Mouse (Mus musculus) pancreas, adult 10 weeks (tissue): ENCODE measurements around the gene Tyrobp. TPM values are rescaled to one million over a fixed set of nuclear protein-coding genes. Genes with fewer than 3 reads are reported as not detected.

ENCODE experiments used
- polyA plus RNA-seq: library from polyadenylated mRNA; stranded (reverse); fragments of 350-450 nt; fragmentation: Illumina TruSeq; extraction: RNeasy Lipid Tissue Mini Kit (QIAGEN cat#74804); gene quantifications from one replicate; pipeline ENCODE4 v1.2.3, GENCODE M21; 2015; ENCODE audit warnings: low read depth, low replicate concordance; ENCODE audit not compliant: insufficient read depth

Gene Tyrobp
- 19.8 TPM for polyA plus RNA-seq

GRCm38 (mm10) chr7:30413596-30413995, at the start of gene Tyrobp:
Tyrobp (plus strand) TSS chr7:30413760.

DNA sequence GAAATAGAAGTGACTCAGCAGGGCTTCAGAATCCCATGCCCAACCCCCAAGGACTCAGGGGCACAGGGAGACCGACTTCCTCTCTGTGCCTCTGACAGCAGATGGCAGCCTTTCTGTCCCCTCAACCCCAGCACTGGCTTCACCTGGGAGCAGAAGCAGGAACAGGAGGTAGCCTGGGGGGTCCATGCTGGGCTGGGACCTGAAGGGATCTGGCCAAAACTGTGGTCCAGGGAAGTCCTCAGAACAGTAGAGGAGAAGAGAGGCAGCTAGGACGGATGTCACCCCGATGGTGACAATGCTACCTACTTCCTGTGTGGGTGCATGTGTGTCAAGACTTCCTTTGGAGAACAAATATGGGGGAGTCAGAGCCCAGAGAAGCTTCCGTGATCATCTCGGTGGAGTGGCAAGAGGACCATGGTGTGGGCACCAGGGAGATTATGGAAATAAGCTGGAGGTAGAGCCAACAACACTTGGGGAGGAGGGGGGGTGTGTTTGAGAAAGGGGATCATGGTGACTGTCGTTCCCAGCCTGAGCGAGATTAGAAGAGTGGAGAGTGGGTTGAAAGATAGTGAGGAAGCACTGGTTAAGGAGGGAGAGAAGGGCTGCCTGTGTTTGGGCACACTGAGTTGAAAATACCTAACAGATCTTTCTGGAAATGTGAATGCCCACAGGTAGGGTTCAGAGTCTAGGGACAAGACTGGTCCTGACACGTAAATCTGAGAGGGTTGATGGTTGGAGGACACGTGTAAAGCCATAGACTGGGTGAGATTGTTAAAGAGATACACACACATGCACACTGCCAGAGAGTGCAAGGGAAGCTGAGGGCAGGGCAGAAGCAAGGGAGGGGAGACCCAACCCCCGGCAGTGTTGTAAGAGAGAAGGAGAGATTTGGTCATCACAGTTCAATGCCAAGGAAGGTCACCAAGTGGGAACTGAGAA, 6.3 kb downstream of the Tyrobp start, which contains the start of gene Hcst:
Gene Hcst, minus strand, starts transcription at position 294 of the 939 bp plus-strand sequence.

GRCm38 (mm10) chr7:30421175-30421889, 7.8 kb downstream of the Tyrobp start, which contains the start of gene Nfkbid:
Nfkbid (plus strand) TSS chr7:30421732.

DNA sequence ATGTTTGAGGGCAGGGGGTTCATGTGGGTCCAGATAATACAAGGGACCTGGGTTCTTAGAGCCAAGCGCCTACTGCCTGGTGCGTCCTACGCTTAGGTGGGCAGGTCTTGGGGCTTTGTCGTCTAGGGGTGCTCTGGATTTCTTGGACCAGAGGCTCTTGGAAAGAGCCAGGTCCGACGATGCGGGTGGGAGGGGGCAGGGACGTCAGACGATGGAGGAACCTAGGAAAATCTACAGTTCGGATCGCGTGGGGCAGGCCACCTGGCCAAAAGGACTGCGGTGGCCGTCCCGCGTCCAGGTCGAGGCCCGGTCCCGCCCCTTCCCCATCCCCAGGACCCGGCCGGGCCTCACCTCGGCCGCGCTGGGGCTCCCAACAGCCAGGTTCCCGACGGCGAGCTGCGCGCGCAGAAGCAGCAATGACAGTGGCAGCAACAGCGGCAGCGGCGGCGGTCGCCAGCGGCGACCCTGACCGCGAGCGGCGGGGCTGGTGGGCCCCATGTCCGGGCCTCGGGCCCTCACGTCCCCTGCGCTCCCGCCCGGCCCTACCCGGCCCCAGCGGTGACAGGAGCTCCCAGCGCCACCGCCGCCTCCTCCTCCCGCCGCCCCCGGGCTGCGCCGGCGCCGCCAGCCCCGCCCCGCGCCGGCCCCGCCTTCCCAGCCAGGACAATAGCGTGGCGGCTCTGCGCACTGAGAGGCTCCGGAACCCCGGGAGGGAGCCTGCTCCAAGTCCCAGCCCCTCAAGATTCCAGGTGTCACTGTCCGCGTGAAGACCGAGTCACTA, 31.6 kb downstream of the Tyrobp start, which contains the start of gene Aplp1:
Gene Aplp1, minus strand, starts transcription at position 565 of the 781 bp plus-strand sequence.

DNA sequence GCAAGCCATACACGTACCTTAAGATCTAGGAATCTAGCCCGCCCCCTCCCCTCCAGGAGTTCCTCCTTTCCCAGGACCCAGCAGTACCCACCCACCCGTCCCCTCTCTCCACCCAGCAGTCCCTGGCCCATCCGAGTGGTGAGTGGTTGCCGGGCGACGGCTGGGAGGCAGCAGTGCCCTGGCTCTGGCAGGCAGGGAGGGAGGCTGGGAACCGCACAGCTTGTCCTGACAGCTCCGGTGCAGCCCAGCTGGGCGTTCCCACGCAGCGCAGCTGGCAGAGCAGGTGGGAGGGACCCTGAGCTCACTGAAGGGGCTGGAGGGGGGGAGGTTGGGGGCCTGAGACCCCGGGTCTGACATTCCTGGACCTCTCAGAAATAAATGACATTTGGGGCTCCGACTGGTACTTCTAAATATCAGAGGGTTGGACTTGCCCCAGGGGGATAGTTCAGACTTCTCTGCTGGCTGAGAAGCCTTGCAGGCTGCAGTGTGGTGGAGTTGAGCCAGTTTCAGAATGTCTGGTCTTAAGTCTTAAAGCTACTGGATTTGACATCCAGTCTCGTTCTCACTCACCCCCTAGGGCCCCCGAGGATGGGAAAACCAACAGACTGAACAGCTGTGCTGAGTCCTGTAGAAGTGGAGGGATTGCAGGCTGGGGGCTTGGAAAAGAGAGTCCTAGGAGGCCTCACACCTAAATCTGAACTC, 44.2 kb downstream of the Tyrobp start, which contains the start of the genes Kirrel2 and Nphs1:
Gene Kirrel2, minus strand, starts transcription at position 62 of the 702 bp plus-strand sequence.
Gene Nphs1, plus strand, starts transcription at position 687 of the 702 bp plus-strand sequence.

Other genes with a start within 250 kb of the Tyrobp start
- gene Zfp146, start 244.0 kb upstream of the Tyrobp start, polyA plus RNA-seq = 8.6 TPM
- 5.2 TPM for gene Cox7a1, start 229.6 kb upstream of the Tyrobp start, polyA plus RNA-seq
- gene Capns1, start 214.9 kb upstream of the Tyrobp start, polyA plus RNA-seq = 105 TPM
- 17.6 TPM for gene Polr2i, start 181.8 kb upstream of the Tyrobp start, polyA plus RNA-seq
- gene Tbcb, start 181.5 kb upstream of the Tyrobp start, polyA plus RNA-seq = 22.9 TPM
- gene Ovol3, start 178.0 kb upstream of the Tyrobp start, polyA plus RNA-seq = not detected
- gene Thap8, start 133.7 kb upstream of the Tyrobp start, polyA plus RNA-seq = not detected
- 1.3 TPM for gene Wdr62, start 133.3 kb upstream of the Tyrobp start, polyA plus RNA-seq
- 6.7 TPM for gene Clip3, start 122.0 kb upstream of the Tyrobp start, polyA plus RNA-seq
- 10.9 TPM for gene Alkbh6, start 105.0 kb upstream of the Tyrobp start, polyA plus RNA-seq
- 122 TPM for gene Syne4, start 99.0 kb upstream of the Tyrobp start, polyA plus RNA-seq
- gene E130208F15Rik, start 92.0 kb upstream of the Tyrobp start, polyA plus RNA-seq = not detected
- 3.9 TPM for gene Sdhaf1, start 89.9 kb upstream of the Tyrobp start, polyA plus RNA-seq
- gene Lrfn3, start 51.0 kb upstream of the Tyrobp start, polyA plus RNA-seq = 2.2 TPM
- not detected for gene Hcst, start 6.1 kb downstream of the Tyrobp start, polyA plus RNA-seq
- gene Nfkbid, start 8.0 kb downstream of the Tyrobp start, polyA plus RNA-seq = 0.81 TPM
- 34.1 TPM for gene Aplp1, start 31.8 kb downstream of the Tyrobp start, polyA plus RNA-seq
- gene Kirrel2, start 43.9 kb downstream of the Tyrobp start, polyA plus RNA-seq = 2.1 TPM
- 42.1 TPM for gene Nphs1, start 44.6 kb downstream of the Tyrobp start, polyA plus RNA-seq
- not detected for gene Prodh2, start 79.9 kb downstream of the Tyrobp start, polyA plus RNA-seq
- 2.0 TPM for gene Arhgap33, start 121.3 kb downstream of the Tyrobp start, polyA plus RNA-seq
- gene Hspb6, start 138.4 kb downstream of the Tyrobp start, polyA plus RNA-seq = 4.7 TPM
- gene Proser3, start 138.5 kb downstream of the Tyrobp start, polyA plus RNA-seq = 3.7 TPM
- 63.0 TPM for gene Lin37, start 146.1 kb downstream of the Tyrobp start, polyA plus RNA-seq
- 5.9 TPM for gene U2af1l4, start 149.5 kb downstream of the Tyrobp start, polyA plus RNA-seq
- gene Gm49396, start 149.6 kb downstream of the Tyrobp start, polyA plus RNA-seq = 6.8 TPM
- 57.9 TPM for gene Psenen, start 149.9 kb downstream of the Tyrobp start, polyA plus RNA-seq
- 8.7 TPM for gene Igflr1, start 151.7 kb downstream of the Tyrobp start, polyA plus RNA-seq
- gene Kmt2b, start 175.0 kb downstream of the Tyrobp start, polyA plus RNA-seq = 13.3 TPM
- gene Zbtb32, start 185.1 kb downstream of the Tyrobp start, polyA plus RNA-seq = not detected
- not detected for gene Upk1a, start 199.1 kb downstream of the Tyrobp start, polyA plus RNA-seq
- 125 TPM for gene Cox6b1, start 212.4 kb downstream of the Tyrobp start, polyA plus RNA-seq
- gene Etv2, start 222.1 kb downstream of the Tyrobp start, polyA plus RNA-seq = not detected
- gene Rbm42, start 236.6 kb downstream of the Tyrobp start, polyA plus RNA-seq = 13.4 TPM